Mouse (Mus musculus): Measurements from ENCODE around the gene Plb1. TPM values are rescaled to one million over a fixed set of nuclear protein-coding genes. Genes with fewer than 3 reads are reported as not detected.

The Plb1 gene
- polyA plus RNA-seq, 1 experiment from 2014 or later: 0.13 TPM

GRCm38 (mm10) chr5:32352845-32353244 lies 120.3 kb downstream of the Plb1 start:
- no peaks in the 10 kb centered on the region for H3K27me3 ChIP-seq
- no peaks in the 10 kb centered on the region for H3K9me3 ChIP-seq (replicated peaks)
- H3K4me1 ChIP-seq (replicated peaks): peaks cover 3% of the 10 kb centered on the region; the same call in 1 of the 2 replicates
- no peak overlapping the region for H3K4me3 ChIP-seq (replicated peaks)
- no peak overlapping the region for H3K4me2 ChIP-seq
- ATAC-seq (ENCODE audit: insufficient read depth): no peak
- WGBS (ENCODE audit: insufficient replicate concordance): 51% methylated on average over 3 of the region's 3 CpGs
- H3K9ac ChIP-seq: no peak overlapping the region
- H3K36me3 ChIP-seq (replicated peaks): no peaks in the 10 kb centered on the region
- H3K27ac ChIP-seq (replicated peaks): no peak overlapping the region

- no peak for ATAC-seq (ENCODE audit: insufficient read depth)
- Histone ChIP-seq H3K4me3 (replicated peaks) (no peak overlapping the region), H3K9ac (no peak overlapping the region), H3K27me3 (no peaks in the 10 kb centered on the region), H3K27ac (replicated peaks) (no peak overlapping the region), H3K36me3 (replicated peaks) (no peaks in the 10 kb centered on the region), H3K9me3 (replicated peaks) (no peaks in the 10 kb centered on the region), H3K4me2 (no peak overlapping the region), H3K4me1 (replicated peaks) (peaks cover 3% of the 10 kb centered on the region; the same call in 1 of the 2 replicates)
- WGBS (ENCODE audit: insufficient replicate concordance): 54% methylated on average over 2 of the region's 2 CpGs
Measured at GRCm38 (mm10) chr5:32353280-32353679, 120.8 kb downstream of the Plb1 start.

- H3K27me3 ChIP-seq: no peaks in the 10 kb centered on the region
- H3K4me1 ChIP-seq (replicated peaks): no peaks in the 10 kb centered on the region
- no peaks in the 10 kb centered on the region for H3K9me3 ChIP-seq (replicated peaks)
- WGBS (ENCODE audit: insufficient replicate concordance): 65% methylated on average over 4 of the region's 4 CpGs
- no peaks in the 10 kb centered on the region for H3K36me3 ChIP-seq (replicated peaks)
- no peak overlapping the region for H3K4me2 ChIP-seq
- no peak overlapping the region for H3K4me3 ChIP-seq (replicated peaks)
- no peak for ATAC-seq (ENCODE audit: insufficient read depth)
- H3K27ac ChIP-seq (replicated peaks): no peak overlapping the region
- no peak overlapping the region for H3K9ac ChIP-seq
Measured at GRCm38 (mm10) chr5:32360511-32360910, 128.0 kb downstream of the Plb1 start.

- H3K4me1 ChIP-seq (replicated peaks): no peaks in the 10 kb centered on the region
- WGBS (ENCODE audit: insufficient replicate concordance): 59% methylated on average over 3 of the region's 3 CpGs
- ATAC-seq (ENCODE audit: insufficient read depth): no peak
Measured at GRCm38 (mm10) chr5:32361441-32362235, 129.1 kb downstream of the Plb1 start.

GRCm38 (mm10) chr5:32369391-32369790 lies 136.9 kb downstream of the Plb1 start:
- Histone ChIP-seq H3K4me1 (replicated peaks) (no peaks in the 10 kb centered on the region), H3K4me2 (no peak overlapping the region), H3K4me3 (replicated peaks) (no peak overlapping the region), H3K27me3 (no peaks in the 10 kb centered on the region), H3K9ac (no peak overlapping the region), H3K36me3 (replicated peaks) (no peaks in the 10 kb centered on the region), H3K27ac (replicated peaks) (no peak overlapping the region), H3K9me3 (replicated peaks) (no peaks in the 10 kb centered on the region)
- ATAC-seq (ENCODE audit: insufficient read depth): no peak
- WGBS (ENCODE audit: insufficient replicate concordance): 38% methylated on average over 1 of the region's 1 CpGs

More at GRCm38 (mm10) chr5:32361441-32362235, 129.1 kb downstream of the Plb1 start:
- H3K9me3 ChIP-seq (replicated peaks): no peaks in the 10 kb centered on the region
- H3K36me3 ChIP-seq (replicated peaks): no peaks in the 10 kb centered on the region
- no peak overlapping the region for H3K27ac ChIP-seq (replicated peaks)
- no peak overlapping the region for H3K4me3 ChIP-seq (replicated peaks)
- H3K9ac ChIP-seq: no peak overlapping the region
- H3K27me3 ChIP-seq: no peaks in the 10 kb centered on the region
- no peak overlapping the region for H3K4me2 ChIP-seq

DNA sequence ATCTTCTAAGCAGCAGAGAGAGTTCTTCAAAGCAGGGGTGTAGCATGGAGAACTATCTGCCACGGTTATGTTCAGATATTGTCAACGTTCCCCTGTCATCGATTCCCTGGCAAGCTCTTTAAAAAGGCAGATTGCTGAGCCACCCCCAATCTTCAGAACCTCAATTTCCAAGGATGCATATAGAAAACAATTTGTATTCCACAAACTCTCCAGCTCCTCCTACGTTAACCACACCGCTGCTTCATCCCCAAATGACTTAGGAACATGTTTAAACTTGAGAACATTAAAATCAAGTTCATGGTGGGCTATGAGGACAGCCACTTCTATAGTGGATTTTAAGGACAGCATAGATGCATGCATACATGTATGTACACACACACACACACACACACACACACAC lies 138.7 kb downstream of the Plb1 start:
- Histone ChIP-seq H3K4me2 (no peak overlapping the region), H3K9ac (no peak overlapping the region), H3K27ac (replicated peaks) (no peak overlapping the region), H3K4me3 (replicated peaks) (no peak overlapping the region), H3K36me3 (replicated peaks) (no peaks in the 10 kb centered on the region), H3K27me3 (no peaks in the 10 kb centered on the region), H3K9me3 (replicated peaks) (no peaks in the 10 kb centered on the region), H3K4me1 (replicated peaks) (no peaks in the 10 kb centered on the region)
- 70% methylated on average over 5 of the region's 5 CpGs for WGBS (ENCODE audit: insufficient replicate concordance)
- ATAC-seq (ENCODE audit: insufficient read depth): no peak

DNA sequence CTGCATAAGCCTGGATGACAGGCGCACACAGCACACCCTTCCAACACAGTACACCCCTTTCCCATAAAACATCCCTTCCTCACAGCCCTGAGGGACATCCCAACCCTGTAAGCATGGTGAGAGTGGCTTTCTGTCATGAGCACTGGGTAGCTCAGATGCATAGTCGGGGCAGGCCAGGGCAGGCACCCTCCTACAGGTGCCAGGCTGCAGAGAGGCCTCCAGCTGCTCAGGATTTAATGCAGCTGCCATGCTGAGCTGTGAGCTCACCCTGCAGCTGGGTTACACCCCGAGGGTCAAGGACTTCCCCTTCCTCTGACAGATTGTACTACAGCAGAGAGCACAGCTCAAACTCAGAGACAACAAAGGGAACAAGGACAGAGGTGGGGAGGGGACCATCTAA lies 146.0 kb downstream of the Plb1 start:
- WGBS (ENCODE audit: insufficient replicate concordance): 29% methylated on average over 3 of the region's 3 CpGs
- Histone ChIP-seq H3K27ac (replicated peaks) (no peak overlapping the region), H3K36me3 (replicated peaks) (no peaks in the 10 kb centered on the region), H3K9ac (no peak overlapping the region), H3K4me3 (replicated peaks) (no peak overlapping the region), H3K4me2 (no peak overlapping the region), H3K4me1 (replicated peaks) (no peaks in the 10 kb centered on the region), H3K27me3 (no peaks in the 10 kb centered on the region), H3K9me3 (replicated peaks) (no peaks in the 10 kb centered on the region)
- no peak for ATAC-seq (ENCODE audit: insufficient read depth)

DNA sequence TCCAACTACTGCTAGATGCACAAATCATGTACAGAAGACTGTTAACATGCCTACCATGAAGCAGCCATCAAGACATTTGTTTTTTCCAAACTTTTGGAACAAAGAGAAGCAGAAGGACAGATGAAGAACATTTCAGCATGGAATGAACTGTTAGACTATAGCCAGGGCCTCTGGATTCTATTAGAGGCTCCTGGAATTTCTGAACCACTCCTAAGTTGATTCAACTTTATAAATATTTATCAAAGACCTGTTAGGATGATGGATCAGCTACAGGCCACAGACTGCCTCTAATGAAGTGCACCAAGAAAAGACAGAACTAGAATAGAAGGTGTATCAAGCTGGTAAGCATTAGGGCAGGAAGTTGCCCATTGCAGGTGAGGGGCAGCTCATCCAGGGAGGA lies 156.1 kb downstream of the Plb1 start:
- Histone ChIP-seq H3K36me3 (replicated peaks) (no peaks in the 10 kb centered on the region), H3K27ac (replicated peaks) (no peak overlapping the region), H3K4me1 (replicated peaks) (no peaks in the 10 kb centered on the region), H3K4me3 (replicated peaks) (no peak overlapping the region), H3K9me3 (replicated peaks) (no peaks in the 10 kb centered on the region), H3K4me2 (no peak overlapping the region), H3K9ac (no peak overlapping the region), H3K27me3 (no peaks in the 10 kb centered on the region)
- ATAC-seq (ENCODE audit: insufficient read depth): no peak

DNA sequence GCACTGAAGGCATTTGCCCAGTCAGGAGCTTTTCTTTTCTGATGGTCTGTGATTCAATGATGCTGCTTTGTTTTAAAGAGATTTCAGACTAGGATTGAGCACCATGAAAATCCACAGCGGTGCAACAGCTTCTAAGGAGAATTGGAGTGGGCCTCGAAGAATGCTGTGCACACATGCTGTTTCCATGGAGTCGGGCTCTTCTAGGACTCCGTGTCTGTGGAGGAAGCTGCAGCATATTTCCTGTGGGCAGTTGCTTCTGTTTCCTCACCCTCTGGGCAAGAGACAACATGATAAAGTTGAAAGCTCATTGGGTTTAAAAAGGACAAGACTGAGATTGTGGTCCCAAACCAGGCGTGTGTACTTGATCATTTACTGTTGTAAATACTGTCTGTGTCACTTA lies 157.8 kb downstream of the Plb1 start:
- Histone ChIP-seq H3K4me1 (replicated peaks) (no peaks in the 10 kb centered on the region; the same call in 1 of the 2 replicates), H3K4me2 (no peak overlapping the region), H3K36me3 (replicated peaks) (no peaks in the 10 kb centered on the region), H3K9me3 (replicated peaks) (no peaks in the 10 kb centered on the region), H3K27ac (replicated peaks) (no peak overlapping the region), H3K27me3 (no peaks in the 10 kb centered on the region), H3K4me3 (replicated peaks) (no peak overlapping the region), H3K9ac (no peak overlapping the region)
- 36% methylated on average over 5 of the region's 5 CpGs for WGBS (ENCODE audit: insufficient replicate concordance)
- no peak for ATAC-seq (ENCODE audit: insufficient read depth)

- ATAC-seq (ENCODE audit: insufficient read depth): no peak
- Histone ChIP-seq H3K4me2 (no peak overlapping the region), H3K9ac (no peak overlapping the region), H3K4me1 (replicated peaks) (no peaks in the 10 kb centered on the region; the same call in 1 of the 2 replicates), H3K36me3 (replicated peaks) (no peaks in the 10 kb centered on the region), H3K9me3 (replicated peaks) (no peaks in the 10 kb centered on the region), H3K27ac (replicated peaks) (no peak overlapping the region), H3K4me3 (replicated peaks) (no peak overlapping the region), H3K27me3 (no peaks in the 10 kb centered on the region)
Measured at GRCm38 (mm10) chr5:32392281-32392680, 159.8 kb downstream of the Plb1 start.

- no peaks in the 10 kb centered on the region for H3K27me3 ChIP-seq
- ATAC-seq (ENCODE audit: insufficient read depth): no peak
- H3K9me3 ChIP-seq (replicated peaks): no peaks in the 10 kb centered on the region
- no peaks in the 10 kb centered on the region for H3K36me3 ChIP-seq (replicated peaks)
- H3K4me2 ChIP-seq: no peak overlapping the region
- H3K9ac ChIP-seq: no peak overlapping the region
- WGBS (ENCODE audit: insufficient replicate concordance): 51% methylated on average over 3 of the region's 3 CpGs
- no peaks in the 10 kb centered on the region; the same call in 1 of the 2 replicates for H3K4me1 ChIP-seq (replicated peaks)
- no peak overlapping the region for H3K4me3 ChIP-seq (replicated peaks)
- H3K27ac ChIP-seq (replicated peaks): no peak overlapping the region
Measured at GRCm38 (mm10) chr5:32394586-32394985, 162.1 kb downstream of the Plb1 start.

Data from liver, embryonic 15.5 days (tissue).